Mouse (Mus musculus) layer of hippocampus, postnatal 25 days (tissue): ENCODE measurements at regions not wholly inside any gene's neighbourhood (a gene's known extent, or its start where the extent isn't known, plus 50 kb on each side); places are given as distances from the start of the nearest gene placed in this dataset.

Source experiments
- DNase-seq, 2 experiments: peaks; one replicate each; pipeline ENCODE4 v3.0.0; 2022; ENCODE audit warnings: mixed read lengths in 2 of 2, low spot score in 1 of 2; ENCODE audit errors: extremely low spot score in 1 of 2

DNA sequence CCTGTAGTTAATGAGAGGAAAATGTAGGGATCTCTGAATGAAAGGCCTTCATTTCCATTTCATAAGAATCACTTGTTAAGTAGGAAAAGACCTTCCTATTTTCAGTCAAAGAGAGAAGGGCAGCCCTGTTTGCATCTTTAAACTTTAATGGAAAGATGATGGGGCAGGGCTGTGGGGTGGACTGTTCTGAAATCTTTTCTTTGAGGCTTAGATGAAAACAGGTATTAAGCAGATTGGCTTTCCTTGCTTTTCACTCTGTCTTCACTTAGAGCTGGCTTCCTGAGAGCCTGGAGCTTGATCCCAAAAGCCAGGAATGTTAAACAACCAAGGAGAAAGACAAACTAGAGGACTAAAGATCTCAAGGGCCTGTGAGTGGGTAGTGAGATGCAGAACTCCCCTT lies 400.3 kb downstream of the 1810013L24Rik start:
- DNase-seq = no peak

DNA sequence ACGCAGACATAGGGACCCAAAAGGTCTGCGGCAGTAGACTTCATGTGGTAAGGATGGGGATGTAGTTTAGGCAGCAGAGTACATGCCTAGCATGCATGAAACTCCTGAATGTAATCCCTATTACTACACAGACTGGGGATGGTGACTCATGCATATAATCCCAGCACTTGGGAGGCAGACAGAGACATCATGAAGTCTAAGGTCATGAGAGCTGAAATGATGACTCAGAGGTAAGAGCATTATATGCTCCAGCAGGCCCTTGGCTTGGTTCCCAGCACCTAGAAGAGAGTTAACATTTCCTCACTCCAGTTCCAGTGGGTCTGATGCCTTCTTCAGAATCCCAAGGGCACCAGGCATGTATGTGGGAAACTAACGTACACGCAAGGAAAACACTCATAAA lies 412.2 kb downstream of the 1810013L24Rik start:
- no peak for DNase-seq

- no peak for DNase-seq
Observed at GRCm38 (mm10) chr16:9247198-9247597, 417.3 kb downstream of the 1810013L24Rik start.

- no peak for DNase-seq
Observed at GRCm38 (mm10) chr16:9253054-9253453, 423.2 kb downstream of the 1810013L24Rik start.

- DNase-seq = no peak
Observed at GRCm38 (mm10) chr16:9255351-9255750, 425.5 kb downstream of the 1810013L24Rik start.

GRCm38 (mm10) chr16:9260966-9261365 lies 431.1 kb downstream of the 1810013L24Rik start:
- no peak for DNase-seq

GRCm38 (mm10) chr16:9264554-9265145 lies 434.8 kb downstream of the 1810013L24Rik start:
- DNase-seq = no peak

DNA sequence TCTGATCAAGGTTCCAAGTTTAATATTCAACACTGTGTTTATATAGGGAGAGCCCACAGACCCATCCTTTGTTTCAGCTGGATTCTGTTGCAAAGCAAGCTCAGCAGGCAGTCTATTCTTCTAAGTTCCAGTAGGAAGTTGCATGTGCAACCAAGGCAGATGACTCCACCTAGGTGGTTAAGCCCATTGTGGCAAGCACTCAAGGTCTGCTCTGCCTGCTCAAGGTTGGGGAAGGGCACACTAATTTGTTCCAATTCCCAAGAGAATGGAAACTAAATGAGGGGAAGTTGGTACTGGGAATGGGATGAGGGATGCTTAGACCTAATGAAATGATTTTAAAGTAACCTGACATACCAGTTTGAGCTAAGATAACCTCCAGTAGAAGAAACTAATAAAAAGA lies 437.3 kb downstream of the 1810013L24Rik start:
- DNase-seq = no peak

- no peak for DNase-seq
Observed at GRCm38 (mm10) chr16:9270099-9270498, 440.2 kb downstream of the 1810013L24Rik start.

DNA sequence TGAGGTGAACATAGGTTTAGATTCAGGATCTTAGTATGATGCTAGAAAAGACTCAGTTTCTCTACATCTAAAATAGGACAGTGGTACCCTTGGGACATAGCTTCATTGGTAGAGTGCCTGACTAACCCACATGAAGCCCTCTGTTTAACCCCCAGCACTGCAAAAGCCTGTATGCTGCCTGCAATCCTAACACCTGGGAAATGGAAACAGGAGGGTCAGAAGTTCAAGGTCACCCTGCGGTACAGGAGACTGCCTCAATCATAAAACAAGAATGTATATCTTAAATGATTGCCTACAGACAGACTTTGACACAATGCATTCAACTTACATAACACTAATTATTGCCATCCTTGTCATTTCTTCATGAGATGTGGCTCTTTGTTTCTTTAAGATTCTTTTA lies 440.8 kb downstream of the 1810013L24Rik start:
- DNase-seq = no peak

- DNase-seq = no peak
Observed at GRCm38 (mm10) chr16:9273751-9274300, 443.9 kb downstream of the 1810013L24Rik start.

DNA sequence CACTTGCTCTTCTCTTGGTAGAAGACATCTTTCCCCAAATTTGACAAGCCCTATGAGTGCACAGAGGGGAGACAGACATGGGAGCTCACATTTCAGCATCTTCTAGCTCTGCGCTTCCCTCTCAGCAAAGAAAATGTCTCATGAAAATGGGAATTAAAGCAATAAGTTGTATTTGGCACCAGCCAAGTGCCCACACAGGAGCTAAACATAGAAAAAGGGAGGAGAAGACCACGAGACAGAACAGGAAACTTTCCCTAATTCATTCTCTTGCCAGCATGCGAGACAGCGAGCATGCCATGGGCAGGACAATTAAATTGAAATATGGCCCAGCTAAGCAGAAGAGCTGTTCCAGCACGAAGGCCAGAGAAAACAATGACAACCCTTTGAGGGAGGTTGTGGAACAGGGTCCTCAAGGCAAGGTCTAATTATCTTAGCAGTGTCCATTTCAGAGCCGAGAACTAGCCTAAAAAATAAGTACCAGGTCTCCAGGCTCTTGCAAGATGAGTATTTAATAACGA lies 444.7 kb downstream of the 1810013L24Rik start:
- DNase-seq = no peak

GRCm38 (mm10) chr16:9275426-9275825 lies 445.5 kb downstream of the 1810013L24Rik start:
- no peak for DNase-seq

DNA sequence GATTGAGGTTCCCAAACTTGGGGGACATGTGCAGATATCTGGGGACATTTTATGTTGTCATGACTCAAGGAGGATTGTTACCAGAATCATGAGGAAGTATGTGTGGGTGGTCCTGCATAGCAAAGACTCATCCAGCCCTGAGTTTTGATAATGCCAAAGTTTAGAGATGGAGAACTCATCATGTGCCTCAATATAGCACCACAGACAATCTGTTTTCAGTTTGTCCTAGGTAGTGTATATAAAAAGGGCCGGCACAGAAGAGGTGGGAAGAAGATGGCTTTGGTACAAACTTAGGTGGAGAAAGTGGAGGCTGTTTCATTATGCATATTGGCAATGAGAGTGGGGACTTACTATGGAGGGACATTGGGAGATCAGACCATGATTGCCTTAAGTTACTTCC lies 447.2 kb downstream of the 1810013L24Rik start:
- no peak for DNase-seq

DNA sequence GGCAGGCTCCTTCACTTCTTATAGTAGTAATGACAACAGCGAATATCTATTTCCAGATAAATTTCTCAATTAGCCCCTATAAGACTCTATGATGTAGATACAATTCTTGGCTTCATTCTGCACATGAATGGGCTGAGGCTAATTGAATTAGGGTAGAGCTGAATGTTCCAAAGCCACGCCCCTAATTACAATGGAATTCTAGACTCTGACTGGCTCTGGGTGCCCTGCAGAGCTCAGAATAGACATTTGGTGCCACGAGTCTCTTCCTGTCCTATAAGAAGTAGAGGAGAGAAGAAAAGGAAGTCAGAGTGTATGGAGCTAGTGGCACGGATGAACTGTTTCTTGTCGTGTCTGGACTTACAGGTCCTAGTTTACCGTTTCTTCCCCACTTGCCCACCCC lies 449.8 kb downstream of the 1810013L24Rik start:
- DNase-seq = no peak

DNA sequence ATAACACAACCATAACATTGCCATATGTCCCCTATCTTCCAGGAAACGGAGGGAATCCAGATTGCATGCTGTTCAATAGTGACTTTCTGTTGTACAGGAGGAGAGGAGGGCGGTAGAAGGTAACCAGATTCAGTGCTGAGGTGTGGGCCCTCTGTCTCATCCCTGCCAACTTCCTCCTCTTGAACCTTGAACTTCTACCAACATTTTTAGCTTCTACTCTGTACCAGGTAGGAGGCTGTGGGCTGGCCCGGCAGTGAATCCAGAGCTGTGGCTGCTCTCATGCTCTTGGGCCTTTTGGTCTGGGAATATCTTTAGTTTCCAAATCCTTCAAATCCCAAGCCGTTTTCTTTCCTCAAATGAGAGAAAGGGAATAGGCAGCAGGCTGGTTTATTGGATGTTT lies 450.5 kb downstream of the 1810013L24Rik start:
- DNase-seq = no peak

DNA sequence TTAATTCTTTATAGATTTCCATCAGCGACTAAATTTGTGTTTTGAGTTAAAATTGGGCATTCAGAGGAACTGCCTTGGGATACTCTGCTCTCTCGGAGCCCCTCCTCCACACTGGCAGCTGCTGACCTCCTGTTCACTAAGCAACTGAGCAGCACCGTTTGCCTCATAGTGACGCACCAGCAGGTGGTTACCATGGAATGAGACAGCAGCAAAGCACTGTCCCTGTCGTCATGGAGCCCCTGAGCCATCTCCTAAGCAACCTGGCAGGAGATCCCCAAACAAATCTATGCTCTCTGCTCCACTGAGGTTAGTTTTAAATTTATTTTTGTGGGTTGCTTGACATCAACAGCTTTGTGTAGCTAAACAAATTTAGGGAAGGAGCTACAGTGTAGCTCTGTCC lies 451.0 kb downstream of the 1810013L24Rik start:
- DNase-seq = peak; percentile 44 to 58

- no peak for DNase-seq
Observed at GRCm38 (mm10) chr16:9284423-9284822, 454.5 kb downstream of the 1810013L24Rik start.

DNA sequence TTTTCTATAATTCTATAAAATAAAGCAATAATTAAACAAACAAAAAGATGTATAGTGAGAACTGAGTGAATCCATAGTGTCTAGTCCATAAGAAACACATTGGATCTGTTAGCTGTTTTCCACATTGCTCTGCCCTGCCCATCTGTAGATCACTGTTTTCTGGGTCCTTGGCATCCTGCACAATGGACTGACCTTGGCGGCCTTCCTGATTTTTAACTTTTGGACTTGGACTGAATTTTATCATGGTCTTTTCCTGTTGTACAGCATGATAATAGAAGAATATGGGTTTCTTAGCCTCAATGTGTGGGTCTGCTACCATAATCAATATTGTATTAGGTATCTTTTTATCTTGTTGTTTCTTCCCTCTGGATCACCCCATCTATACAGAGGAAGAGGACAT lies 456.0 kb downstream of the 1810013L24Rik start:
- DNase-seq = no peak

GRCm38 (mm10) chr16:9287557-9287956 lies 457.7 kb downstream of the 1810013L24Rik start:
- no peak for DNase-seq

- DNase-seq = no peak
Observed at GRCm38 (mm10) chr16:9291356-9292020, 461.6 kb downstream of the 1810013L24Rik start.

DNA sequence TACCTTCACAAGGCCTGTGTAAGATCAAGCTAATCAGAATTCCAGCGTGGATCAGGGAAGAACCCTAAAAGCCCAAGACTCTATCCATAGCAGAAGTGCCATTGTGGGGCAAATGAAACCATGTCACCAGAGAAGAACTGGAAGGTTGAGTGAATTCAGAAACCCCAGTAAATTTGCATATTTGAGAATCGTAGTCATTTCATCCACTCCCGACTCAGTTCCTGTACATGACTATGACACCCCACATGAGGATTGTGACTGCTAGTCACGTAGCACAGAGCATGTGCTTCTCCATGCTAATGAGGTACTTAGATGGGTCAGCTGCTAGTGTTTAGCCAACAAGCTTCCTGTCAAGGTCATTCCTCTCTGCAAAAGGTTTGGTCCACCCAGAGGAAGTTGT lies 473.2 kb downstream of the 1810013L24Rik start:
- DNase-seq = no peak
